Mouse (Mus musculus) myocyte (in vitro differentiated cells): ENCODE measurements around the gene Crebbp.

ENCODE experiments used
- POLR2A ChIP-seq: IDR thresholded peaks from one replicate; pipeline ENCODE4 v1.6.1; 2011; ENCODE audit warnings: low read depth, mild to moderate bottlenecking, control low read depth, moderate library complexity; ENCODE audit not compliant: insufficient read length
- REST ChIP-seq: IDR thresholded peaks from one replicate; pipeline ENCODE4 v1.6.1; 2011; ENCODE audit warnings: mild to moderate bottlenecking, control low read depth, moderate library complexity; ENCODE audit not compliant: insufficient read depth, insufficient read length

GRCm38 (mm10) chr16:4033971-4034370 lies 179.8 kb downstream of the Crebbp start:
- no peak for TF ChIP-seq REST
- no peak for TF ChIP-seq POLR2A
